Mouse (Mus musculus) brain, embryonic 14.5 days (tissue): ENCODE results near the gene 9330182O14Rik. TPM values are rescaled to one million over a fixed set of nuclear protein-coding genes. Genes with fewer than 3 reads are reported as not detected.

ENCODE experiments used
- DNase-seq: peaks from one replicate; pipeline ENCODE4 v3.0.0-alpha.2; 2011; ENCODE audit warnings: low read depth
- CTCF ChIP-seq: fragments of 200-500 bp; IDR thresholded peaks from 2 replicates; pipeline ENCODE4 v1.5.1; 2012; ENCODE audit warnings: inconsistent platforms, mild to moderate bottlenecking, moderate library complexity, borderline replicate concordance; ENCODE audit not compliant: insufficient read depth, insufficient read length; ENCODE audit errors: extremely low read depth
- POLR2A ChIP-seq: fragments of 200-500 bp; IDR thresholded peaks from 2 replicates; pipeline ENCODE4 v1.6.1; 2012; ENCODE audit warnings: mild to moderate bottlenecking, inconsistent platforms, borderline replicate concordance; ENCODE audit not compliant: poor library complexity, insufficient read depth, insufficient read length, severe bottlenecking; ENCODE audit errors: extremely low read depth
- polyA plus RNA-seq: library from polyadenylated mRNA; depleted of rRNA; stranded (reverse); fragments of >200 nt; gene quantifications from 2 replicates; pipeline ENCODE4 v1.2.3, GENCODE M21; 2012; rRNA removed

The 9330182O14Rik gene
- not detected in 2 replicates for polyA plus RNA-seq

- TF ChIP-seq CTCF (no peak), POLR2A (no peak)
- DNase-seq: no peak
Measured at GRCm38 (mm10) chr15:40134152-40134792, at the start of gene 9330182O14Rik. 9330182O14Rik (plus strand) TSS chr15:40134365.

GRCm38 (mm10) chr15:40103304-40103703, 30.9 kb upstream of the 9330182O14Rik start:
- DNase-seq: peak; percentile 12
- TF ChIP-seq POLR2A (no peak), CTCF (no peak)

- DNase-seq: peak; percentile 37
Measured at GRCm38 (mm10) chr15:40105712-40106111, 28.5 kb upstream of the 9330182O14Rik start.

GRCm38 (mm10) chr15:40113888-40114576, 20.1 kb upstream of the 9330182O14Rik start:
- peak; percentile 48 for DNase-seq

More at GRCm38 (mm10) chr15:40105712-40106111, 28.5 kb upstream of the 9330182O14Rik start:
- TF ChIP-seq CTCF (no peak), POLR2A (no peak)

GRCm38 (mm10) chr15:40114600-40115271, 19.4 kb upstream of the 9330182O14Rik start:
- TF ChIP-seq CTCF: no peak
- TF ChIP-seq POLR2A: no peak
- DNase-seq: peak; percentile 92

More at GRCm38 (mm10) chr15:40113888-40114576, 20.1 kb upstream of the 9330182O14Rik start:
- TF ChIP-seq CTCF: no peak
- TF ChIP-seq POLR2A: no peak

- no peak for DNase-seq
- no peak for TF ChIP-seq POLR2A
- TF ChIP-seq CTCF: no peak
Measured at GRCm38 (mm10) chr15:40116396-40116795, 17.8 kb upstream of the 9330182O14Rik start.

GRCm38 (mm10) chr15:40124211-40124953, 9.8 kb upstream of the 9330182O14Rik start:
- no peak for TF ChIP-seq CTCF
- no peak for TF ChIP-seq POLR2A
- DNase-seq: peak; percentile 31

- no peak for DNase-seq
- TF ChIP-seq CTCF (no peak), POLR2A (no peak)
Measured at GRCm38 (mm10) chr15:40129496-40129895, 4.7 kb upstream of the 9330182O14Rik start.

GRCm38 (mm10) chr15:40130880-40131478, 3.2 kb upstream of the 9330182O14Rik start:
- DNase-seq: peak; percentile 88
- TF ChIP-seq CTCF (peak; percentile 98), POLR2A (no peak)

GRCm38 (mm10) chr15:40132408-40132807, 1.8 kb upstream of the 9330182O14Rik start:
- DNase-seq: no peak
- TF ChIP-seq POLR2A (no peak), CTCF (no peak)

GRCm38 (mm10) chr15:40144221-40144620, 10.1 kb downstream of the 9330182O14Rik start:
- TF ChIP-seq POLR2A (no peak), CTCF (peak; percentile 49; the same call in 1 of the 2 replicates)
- peak; percentile 67 for DNase-seq

- TF ChIP-seq POLR2A: no peak
- no peak for TF ChIP-seq CTCF
- DNase-seq: peak; percentile 26
Measured at GRCm38 (mm10) chr15:40157683-40158082, 23.5 kb downstream of the 9330182O14Rik start.
